Mouse (Mus musculus): ENCODE results near the gene Atp9a. TPM values are rescaled to one million over a fixed set of nuclear protein-coding genes. Genes with fewer than 3 reads are reported as not detected.

Atp9a gene
- polyA plus RNA-seq, 1 experiment: not detected

- Histone ChIP-seq H3K4me3 (ENCODE audit: insufficient read depth, low read depth, low read length) (no peak overlapping the region), H3K4me1 (ENCODE audit: control insufficient read depth, insufficient read depth, low read length) (0 out of 2 replicates have a peak, but pooled peaks cover 3% of the 10 kb centered on the region), H3K27ac (ENCODE audit: insufficient read depth, low read depth, low read length) (no peak overlapping the region)
- TF ChIP-seq CTCF (IDR thresholded peaks at IDR 0.05; ENCODE audit: insufficient read depth, low read depth, low read length): no peak
- TF ChIP-seq POLR2A (IDR thresholded peaks at IDR 0.05; ENCODE audit: insufficient read depth, low read depth, low read length): no peak
- WGBS: 81% methylated on average over 7 of the region's 7 CpGs
Measured at GRCm38 (mm10) chr2:168663216-168663615, 79.0 kb downstream of the Atp9a start.

GRCm38 (mm10) chr2:168661802-168662201 lies 80.4 kb downstream of the Atp9a start:
- no peak overlapping the region for H3K27ac ChIP-seq (ENCODE audit: insufficient read depth, low read depth, low read length)
- no peak overlapping the region for H3K4me3 ChIP-seq (ENCODE audit: insufficient read depth, low read depth, low read length)
- H3K4me1 ChIP-seq (ENCODE audit: control insufficient read depth, insufficient read depth, low read length): peaks cover 10% of the 10 kb centered on the region; the same call in 1 of the 2 replicates
- TF ChIP-seq POLR2A (IDR thresholded peaks at IDR 0.05; ENCODE audit: insufficient read depth, low read depth, low read length): no peak
- TF ChIP-seq CTCF (IDR thresholded peaks at IDR 0.05; ENCODE audit: insufficient read depth, low read depth, low read length): no peak
- 85% methylated on average over 15 of the region's 15 CpGs for WGBS

- Histone ChIP-seq H3K4me1 (ENCODE audit: control insufficient read depth, insufficient read depth, low read length) (peaks cover 14% of the 10 kb centered on the region; the same call in 1 of the 2 replicates), H3K4me3 (ENCODE audit: insufficient read depth, low read depth, low read length) (no peak overlapping the region), H3K27ac (ENCODE audit: insufficient read depth, low read depth, low read length) (no peak overlapping the region)
- WGBS: 64% methylated on average over 5 of the region's 5 CpGs
- TF ChIP-seq CTCF (IDR thresholded peaks at IDR 0.05; ENCODE audit: insufficient read depth, low read depth, low read length): 0 out of 2 replicates have a peak, but pooled peaks have one; percentile 27
- TF ChIP-seq POLR2A (IDR thresholded peaks at IDR 0.05; ENCODE audit: insufficient read depth, low read depth, low read length): no peak
Measured at GRCm38 (mm10) chr2:168660344-168660743, 81.9 kb downstream of the Atp9a start.

- 88% methylated on average over 11 of the region's 11 CpGs for WGBS
- no peak for TF ChIP-seq POLR2A (IDR thresholded peaks at IDR 0.05; ENCODE audit: insufficient read depth, low read depth, low read length)
Measured at GRCm38 (mm10) chr2:168658551-168658950, 83.7 kb downstream of the Atp9a start.

GRCm38 (mm10) chr2:168656569-168657308 lies 85.5 kb downstream of the Atp9a start:
- Histone ChIP-seq H3K4me1 (ENCODE audit: control insufficient read depth, insufficient read depth, low read length) (peaks cover 12% of the 10 kb centered on the region; the same call in 1 of the 2 replicates), H3K27ac (ENCODE audit: insufficient read depth, low read depth, low read length) (no peak overlapping the region), H3K4me3 (ENCODE audit: insufficient read depth, low read depth, low read length) (no peak overlapping the region)
- WGBS: 64% methylated on average over 16 of the region's 16 CpGs
- TF ChIP-seq CTCF (IDR thresholded peaks at IDR 0.05; ENCODE audit: insufficient read depth, low read depth, low read length): no peak
- no peak for TF ChIP-seq POLR2A (IDR thresholded peaks at IDR 0.05; ENCODE audit: insufficient read depth, low read depth, low read length)

More at GRCm38 (mm10) chr2:168658551-168658950, 83.7 kb downstream of the Atp9a start:
- H3K27ac ChIP-seq (ENCODE audit: insufficient read depth, low read depth, low read length): no peak overlapping the region
- peaks cover 12% of the 10 kb centered on the region; the same call in 1 of the 2 replicates for H3K4me1 ChIP-seq (ENCODE audit: control insufficient read depth, insufficient read depth, low read length)
- no peak overlapping the region for H3K4me3 ChIP-seq (ENCODE audit: insufficient read depth, low read depth, low read length)

GRCm38 (mm10) chr2:168654983-168655669 lies 87.1 kb downstream of the Atp9a start:
- TF ChIP-seq CTCF (IDR thresholded peaks at IDR 0.05; ENCODE audit: insufficient read depth, low read depth, low read length) (no peak), POLR2A (IDR thresholded peaks at IDR 0.05; ENCODE audit: insufficient read depth, low read depth, low read length) (no peak)
- H3K4me3 ChIP-seq (ENCODE audit: insufficient read depth, low read depth, low read length): no peak overlapping the region
- no peak overlapping the region for H3K27ac ChIP-seq (ENCODE audit: insufficient read depth, low read depth, low read length)
- 83% methylated on average over 17 of the region's 17 CpGs for WGBS
- peaks cover 12% of the 10 kb centered on the region; the same call in 1 of the 2 replicates for H3K4me1 ChIP-seq (ENCODE audit: control insufficient read depth, insufficient read depth, low read length)

GRCm38 (mm10) chr2:168654482-168654881 lies 87.7 kb downstream of the Atp9a start:
- TF ChIP-seq POLR2A (IDR thresholded peaks at IDR 0.05; ENCODE audit: insufficient read depth, low read depth, low read length) (no peak), CTCF (IDR thresholded peaks at IDR 0.05; ENCODE audit: insufficient read depth, low read depth, low read length) (no peak)
- H3K27ac ChIP-seq (ENCODE audit: insufficient read depth, low read depth, low read length): no peak overlapping the region
- peaks cover 12% of the 10 kb centered on the region; the same call in 1 of the 2 replicates for H3K4me1 ChIP-seq (ENCODE audit: control insufficient read depth, insufficient read depth, low read length)
- 70% methylated on average over 9 of the region's 9 CpGs for WGBS
- H3K4me3 ChIP-seq (ENCODE audit: insufficient read depth, low read depth, low read length): no peak overlapping the region

- WGBS: 55% methylated on average over 7 of the region's 7 CpGs
- TF ChIP-seq CTCF (IDR thresholded peaks at IDR 0.05; ENCODE audit: insufficient read depth, low read depth, low read length) (peak; percentile 36; the same call in 1 of the 2 replicates), POLR2A (IDR thresholded peaks at IDR 0.05; ENCODE audit: insufficient read depth, low read depth, low read length) (no peak)
- H3K27ac ChIP-seq (ENCODE audit: insufficient read depth, low read depth, low read length): no peak overlapping the region
Measured at GRCm38 (mm10) chr2:168651757-168652156, 90.5 kb downstream of the Atp9a start.

GRCm38 (mm10) chr2:168648171-168648570 lies 94.0 kb downstream of the Atp9a start:
- Histone ChIP-seq H3K4me3 (ENCODE audit: insufficient read depth, low read depth, low read length) (no peak overlapping the region), H3K27ac (ENCODE audit: insufficient read depth, low read depth, low read length) (no peak overlapping the region), H3K4me1 (ENCODE audit: control insufficient read depth, insufficient read depth, low read length) (no peaks in the 10 kb centered on the region)
- whole genome bisulfite sequencing: 85% methylated on average over 8 of the region's 8 CpGs
- TF ChIP-seq POLR2A (IDR thresholded peaks at IDR 0.05; ENCODE audit: insufficient read depth, low read depth, low read length) (no peak), CTCF (IDR thresholded peaks at IDR 0.05; ENCODE audit: insufficient read depth, low read depth, low read length) (no peak)

More at GRCm38 (mm10) chr2:168651757-168652156, 90.5 kb downstream of the Atp9a start:
- Histone ChIP-seq H3K4me3 (ENCODE audit: insufficient read depth, low read depth, low read length) (no peak overlapping the region), H3K4me1 (ENCODE audit: control insufficient read depth, insufficient read depth, low read length) (peaks cover 4% of the 10 kb centered on the region; the same call in 1 of the 2 replicates)
